Mouse (Mus musculus): Measurements from ENCODE around the gene Enthd1.

DNA sequence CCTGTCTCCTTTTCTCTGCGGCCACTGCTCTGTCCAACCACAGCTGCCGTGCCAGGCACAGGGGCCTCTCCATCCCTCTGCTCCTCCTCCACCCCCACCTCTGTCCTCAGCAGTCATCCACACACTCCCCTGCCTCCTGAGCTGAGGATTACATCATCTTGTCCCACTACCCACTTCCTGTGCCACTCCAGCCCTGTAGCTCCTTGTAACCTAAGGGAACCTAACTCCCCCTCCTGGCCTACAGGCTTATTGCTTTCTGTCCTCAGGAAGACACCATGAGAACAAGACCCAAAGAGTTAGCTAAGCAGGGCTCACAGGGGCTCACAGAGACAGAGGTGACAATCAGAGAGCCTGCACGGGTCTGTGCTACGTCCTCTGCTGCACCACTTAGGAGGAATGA is 73.5 kb downstream of the Enthd1 start:
- no peak for TF ChIP-seq CTCF (IDR thresholded peaks at IDR 0.05)
- no peak for TF ChIP-seq EP300 (IDR thresholded peaks at IDR 0.05; ENCODE audit: insufficient read depth, low read depth, low read length)
- no peak for TF ChIP-seq POLR2A (IDR thresholded peaks at IDR 0.05; ENCODE audit: insufficient read depth, low read depth, low read length)
